Mouse (Mus musculus) MEL (cell line): Measurements from ENCODE around the gene Slc2a9.

Experiments
- BHLHE40 ChIP-seq: IDR thresholded peaks from 2 replicates; pipeline ENCODE4 v1.6.1; 2012; ENCODE audit warnings: low read depth, mild to moderate bottlenecking, inconsistent platforms, low read length, improper control_type of control experiment, borderline replicate concordance
- CHD1 ChIP-seq: IDR thresholded peaks from 2 replicates; pipeline ENCODE4 v1.6.1; 2012; ENCODE audit warnings: low read depth, mild to moderate bottlenecking, inconsistent platforms, low read length, improper control_type of control experiment
- CTCF ChIP-seq, 3 experiments: IDR thresholded peaks in 2 of 3; conservative IDR thresholded peaks in 1 of 3; 2 replicates each; pipeline ENCODE4 v1.5.1; 2011 to 2012; ENCODE audit warnings: low read length in 3 of 3, low read depth in 2 of 3, mild to moderate bottlenecking in 2 of 3, improper control_type of control experiment in 1 of 3, inconsistent platforms in 1 of 3, mixed read lengths in 1 of 3, moderate library complexity in 1 of 3; ENCODE audit not compliant: control insufficient read depth in 1 of 3, insufficient read depth in 1 of 3, poor library complexity in 1 of 3, severe bottlenecking in 1 of 3
- E2F4 ChIP-seq: IDR thresholded peaks from 2 replicates; pipeline ENCODE4 v1.6.1; 2011; ENCODE audit warnings: low read depth, low read length, improper control_type of control experiment, borderline replicate concordance
- EP300 ChIP-seq, 2 experiments: IDR thresholded peaks; 2 replicates each; pipeline ENCODE4 v1.6.1; 2011; ENCODE audit warnings: improper control_type of control experiment in 2 of 2, low read length in 2 of 2, low read depth in 1 of 2, mild to moderate bottlenecking in 1 of 2
- GABPA ChIP-seq: IDR thresholded peaks from 2 replicates; pipeline ENCODE4 v1.6.1; 2012; ENCODE audit warnings: low read depth, mild to moderate bottlenecking, inconsistent platforms, low read length, improper control_type of control experiment, moderate library complexity
- MAFK ChIP-seq: IDR thresholded peaks from 2 replicates; pipeline ENCODE4 v1.6.1; 2011; ENCODE audit warnings: low read depth, mild to moderate bottlenecking, low read length, improper control_type of control experiment, borderline replicate concordance
- MAX ChIP-seq: IDR thresholded peaks from 2 replicates; pipeline ENCODE4 v1.6.1; 2011; ENCODE audit warnings: low read length, improper control_type of control experiment
- POLR2A ChIP-seq, 2 experiments: IDR thresholded peaks; 2 replicates each; pipeline ENCODE4 v1.6.1; 2011 to 2012; ENCODE audit warnings: low read length in 2 of 2, mild to moderate bottlenecking in 2 of 2, control low read depth in 1 of 2, improper control_type of control experiment in 1 of 2, low read depth in 1 of 2, moderate library complexity in 1 of 2; ENCODE audit not compliant: control insufficient read depth in 1 of 2, insufficient read depth in 1 of 2, poor library complexity in 1 of 2
- POLR2AphosphoS2 ChIP-seq: IDR thresholded peaks from 2 replicates; pipeline ENCODE4 v1.6.1; 2011; ENCODE audit warnings: low read length, improper control_type of control experiment
- RCOR1 ChIP-seq: IDR thresholded peaks from 2 replicates; pipeline ENCODE4 v1.6.1; 2012; ENCODE audit warnings: low read depth, mild to moderate bottlenecking, inconsistent platforms, low read length, improper control_type of control experiment
- TCF12 ChIP-seq: IDR thresholded peaks from 2 replicates; pipeline ENCODE4 v1.6.1; 2014; ENCODE audit warnings: low read depth, mild to moderate bottlenecking, inconsistent platforms, low read length, improper control_type of control experiment, moderate library complexity
- USF1 ChIP-seq: IDR thresholded peaks from 2 replicates; pipeline ENCODE4 v1.6.1; 2014; ENCODE audit warnings: low read depth, mild to moderate bottlenecking, inconsistent platforms, low read length, improper control_type of control experiment, moderate library complexity
- ZC3H11A ChIP-seq: IDR thresholded peaks from 2 replicates; pipeline ENCODE4 v1.6.1; 2012; ENCODE audit warnings: low read depth, mild to moderate bottlenecking, inconsistent platforms, low read length, improper control_type of control experiment

GRCm38 (mm10) chr5:38477731-38478445 lies 25.1 kb downstream of the Slc2a9 start:
- TF ChIP-seq USF1: no peak
- TF ChIP-seq POLR2AphosphoS2: no peak
- no peak for TF ChIP-seq TCF12
- TF ChIP-seq POLR2A (IDR thresholded peaks at IDR 0.05; ENCODE audit: control insufficient read depth in 1 of 2, insufficient read depth in 1 of 2, low read depth in 1 of 2, low read length in 2 of 2, poor library complexity in 1 of 2): no peak
- TF ChIP-seq E2F4: no peak
- TF ChIP-seq CTCF (IDR thresholded peaks at IDR 0.05 in 2 of 3, conservative IDR thresholded peaks at IDR 0.05 in 1 of 3; ENCODE audit: control insufficient read depth in 1 of 3, insufficient read depth in 1 of 3, low read depth in 2 of 3, low read length in 3 of 3, poor library complexity in 1 of 3, severe bottlenecking in 1 of 3): no peak
- TF ChIP-seq BHLHE40: no peak
- TF ChIP-seq MAFK: no peak
- TF ChIP-seq EP300 (IDR thresholded peaks at IDR 0.05; ENCODE audit: low read depth in 1 of 2, low read length in 2 of 2): no peak
- TF ChIP-seq CHD1: no peak
- TF ChIP-seq MAX: no peak
- no peak for TF ChIP-seq GABPA
- no peak for TF ChIP-seq RCOR1
- no peak for TF ChIP-seq ZC3H11A
